Mouse (Mus musculus) heart, embryonic 10.5 days (tissue): Measurements from ENCODE around the gene Snap91. TPM values are rescaled to one million over a fixed set of nuclear protein-coding genes. Genes with fewer than 3 reads are reported as not detected.

Source experiments
- DNase-seq: peaks from one replicate; pipeline ENCODE4 v3.0.0-alpha.2; 2017; ENCODE audit warnings: low spot score
- H3K27ac ChIP-seq: fragments of 300-500 bp; sonication (generic); 2 replicates; pipeline ENCODE4 v1.5.1; 2016; ENCODE audit warnings: mild to moderate bottlenecking
- H3K27me3 ChIP-seq: fragments of 300-500 bp; sonication (generic); 2 replicates; pipeline ENCODE4 v1.6.1; 2016; ENCODE audit warnings: mild to moderate bottlenecking; ENCODE audit not compliant: poor library complexity, insufficient read depth, severe bottlenecking
- H3K36me3 ChIP-seq: fragments of 300-500 bp; sonication (generic); 2 replicates; pipeline ENCODE4 v1.6.1; 2016; ENCODE audit warnings: mild to moderate bottlenecking, moderate library complexity
- H3K4me1 ChIP-seq: fragments of 300-500 bp; sonication (generic); 2 replicates; pipeline ENCODE4 v1.6.1; 2016; ENCODE audit warnings: mild to moderate bottlenecking
- H3K4me3 ChIP-seq: fragments of 300-500 bp; sonication (generic); 2 replicates; pipeline ENCODE4 v1.5.1; 2016; ENCODE audit warnings: mild to moderate bottlenecking, moderate library complexity
- H3K9me3 ChIP-seq: fragments of 300-500 bp; sonication (generic); 2 replicates; pipeline ENCODE4 v1.6.1; 2016; ENCODE audit warnings: mild to moderate bottlenecking, moderate library complexity
- WGBS: fragments of 180-500 bp; shearing (Covaris S2); methylation state at CpG from one replicate; pipeline ENCODE4 v1.1.7; 2016; 5-methylcytosine and 5-hydroxymethylcytosine counted together
- polyA plus RNA-seq: library from polyadenylated mRNA; unstranded; fragments of >200 nt; fragmentation: Nextera tagmentation; extraction: Ambion mirVana; gene quantifications from 2 replicates; pipeline ENCODE4 v1.2.1, GENCODE M21; 2016

Gene Snap91
- polyA plus RNA-seq, 1 experiment from 2014 or later, result 8.7 TPM

- H3K27me3 ChIP-seq, result no peaks in the 10 kb centered on the region
- DNase-seq, result no peak
- no peak overlapping the region for H3K27ac ChIP-seq
- peaks cover 7% of the 10 kb centered on the region for H3K4me1 ChIP-seq
- H3K9me3 ChIP-seq, result no peaks in the 10 kb centered on the region
- WGBS, result 72% methylated on average over 10 of the region's 10 CpGs
- H3K36me3 ChIP-seq, result no peaks in the 10 kb centered on the region
- H3K4me3 ChIP-seq, result no peak overlapping the region
These were observed 113.5 kb downstream of the Snap91 start for GRCm38 (mm10) chr9:86766991-86767390.

- DNase-seq, result no peak
- Histone ChIP-seq H3K27ac (no peak overlapping the region), H3K4me1 (peaks cover 3% of the 10 kb centered on the region), H3K4me3 (no peak overlapping the region), H3K36me3 (no peaks in the 10 kb centered on the region), H3K9me3 (no peaks in the 10 kb centered on the region), H3K27me3 (no peaks in the 10 kb centered on the region)
- WGBS, result 59% methylated on average over 2 of the region's 2 CpGs
These were observed 116.5 kb downstream of the Snap91 start for GRCm38 (mm10) chr9:86764002-86764401.

- Histone ChIP-seq H3K36me3 (no peaks in the 10 kb centered on the region), H3K27ac (no peak overlapping the region), H3K27me3 (no peaks in the 10 kb centered on the region), H3K9me3 (no peaks in the 10 kb centered on the region), H3K4me1 (peaks cover 3% of the 10 kb centered on the region), H3K4me3 (no peak overlapping the region)
- no peak for DNase-seq
- WGBS, result 48% methylated on average over 8 of the region's 8 CpGs
These were observed 117.7 kb downstream of the Snap91 start for GRCm38 (mm10) chr9:86762477-86763376.

- DNase-seq, result peak; percentile 84
- no peaks in the 10 kb centered on the region for H3K36me3 ChIP-seq
- H3K27ac ChIP-seq, result no peak overlapping the region
- no peaks in the 10 kb centered on the region for H3K9me3 ChIP-seq
- H3K27me3 ChIP-seq, result 0 out of 2 replicates have a peak, but pooled peaks cover 8% of the 10 kb centered on the region
- H3K4me1 ChIP-seq, result peaks cover 16% of the 10 kb centered on the region
- WGBS, result 33% methylated on average over 13 of the region's 13 CpGs
- H3K4me3 ChIP-seq, result no peak overlapping the region
These were observed 134.4 kb downstream of the Snap91 start for GRCm38 (mm10) chr9:86745926-86746581.

- Histone ChIP-seq H3K27ac (no peak overlapping the region), H3K4me1 (peaks cover 16% of the 10 kb centered on the region), H3K9me3 (no peaks in the 10 kb centered on the region), H3K4me3 (peak overlapping the region; percentile 57), H3K27me3 (0 out of 2 replicates have a peak, but pooled peaks cover 8% of the 10 kb centered on the region), H3K36me3 (no peaks in the 10 kb centered on the region)
- WGBS, result 40% methylated on average over 5 of the region's 5 CpGs
- DNase-seq, result no peak
These were observed 136.4 kb downstream of the Snap91 start for GRCm38 (mm10) chr9:86744041-86744440.

GRCm38 (mm10) chr9:86742959-86743911, 137.2 kb downstream of the Snap91 start, which contains the start of gene Prss35:
Prss35 (plus strand) TSS chr9:86743649.
- H3K27me3 ChIP-seq, result 0 out of 2 replicates have a peak, but pooled peaks cover 8% of the 10 kb centered on the region
- WGBS, result 6% methylated on average over 19 of the region's 19 CpGs
- peak; percentile 80 for DNase-seq
- H3K36me3 ChIP-seq, result no peaks in the 10 kb centered on the region
- H3K4me3 ChIP-seq, result peak within 1 kb of the TSS; percentile 57
- peak within 1 kb of the TSS; percentile 57; the same call in 1 of the 2 replicates for H3K27ac ChIP-seq
- peaks cover 16% of the 10 kb centered on the region for H3K4me1 ChIP-seq
- H3K9me3 ChIP-seq, result no peaks in the 10 kb centered on the region

- Histone ChIP-seq H3K27ac (no peak overlapping the region), H3K4me3 (no peak overlapping the region), H3K9me3 (no peaks in the 10 kb centered on the region), H3K36me3 (no peaks in the 10 kb centered on the region), H3K4me1 (peaks cover 23% of the 10 kb centered on the region), H3K27me3 (0 out of 2 replicates have a peak, but pooled peaks cover 8% of the 10 kb centered on the region)
- DNase-seq, result no peak
- 42% methylated on average over 3 of the region's 3 CpGs for WGBS
These were observed 140.5 kb downstream of the Snap91 start for GRCm38 (mm10) chr9:86739971-86740370.

GRCm38 (mm10) chr9:86738801-86739200, 141.7 kb downstream of the Snap91 start:
- 92% methylated on average over 8 of the region's 8 CpGs for WGBS
- no peak for DNase-seq
- H3K36me3 ChIP-seq, result no peaks in the 10 kb centered on the region
- H3K4me3 ChIP-seq, result no peak overlapping the region
- H3K9me3 ChIP-seq, result no peaks in the 10 kb centered on the region
- peaks cover 23% of the 10 kb centered on the region for H3K4me1 ChIP-seq
- H3K27me3 ChIP-seq, result 0 out of 2 replicates have a peak, but pooled peaks cover 5% of the 10 kb centered on the region
- no peak overlapping the region for H3K27ac ChIP-seq

GRCm38 (mm10) chr9:86738067-86738466, 142.4 kb downstream of the Snap91 start:
- no peak overlapping the region for H3K4me3 ChIP-seq
- WGBS, result 90% methylated on average over 1 of the region's 1 CpGs
- no peaks in the 10 kb centered on the region for H3K27me3 ChIP-seq
- H3K36me3 ChIP-seq, result no peaks in the 10 kb centered on the region
- H3K9me3 ChIP-seq, result no peaks in the 10 kb centered on the region
- DNase-seq, result no peak
- no peak overlapping the region for H3K27ac ChIP-seq
- H3K4me1 ChIP-seq, result peaks cover 16% of the 10 kb centered on the region

- peak; percentile 89 for DNase-seq
- H3K9me3 ChIP-seq, result no peaks in the 10 kb centered on the region
- 25% methylated on average over 4 of the region's 4 CpGs for WGBS
- H3K36me3 ChIP-seq, result no peaks in the 10 kb centered on the region
- peaks cover 11% of the 10 kb centered on the region for H3K4me1 ChIP-seq
- H3K27ac ChIP-seq, result no peak overlapping the region
- H3K4me3 ChIP-seq, result no peak overlapping the region
- H3K27me3 ChIP-seq, result no peaks in the 10 kb centered on the region
These were observed 143.5 kb downstream of the Snap91 start for GRCm38 (mm10) chr9:86736991-86737390.

- 76% methylated on average over 9 of the region's 9 CpGs for WGBS
- DNase-seq, result no peak
- H3K27me3 ChIP-seq, result no peaks in the 10 kb centered on the region
- no peaks in the 10 kb centered on the region for H3K9me3 ChIP-seq
- peaks cover 11% of the 10 kb centered on the region for H3K4me1 ChIP-seq
- no peaks in the 10 kb centered on the region for H3K36me3 ChIP-seq
- no peak overlapping the region for H3K27ac ChIP-seq
- H3K4me3 ChIP-seq, result no peak overlapping the region
These were observed 145.7 kb downstream of the Snap91 start for GRCm38 (mm10) chr9:86734795-86735194.

GRCm38 (mm10) chr9:86734357-86734756, 146.1 kb downstream of the Snap91 start:
- no peak overlapping the region for H3K4me3 ChIP-seq
- peaks cover 11% of the 10 kb centered on the region for H3K4me1 ChIP-seq
- H3K27ac ChIP-seq, result no peak overlapping the region
- no peaks in the 10 kb centered on the region for H3K9me3 ChIP-seq
- no peaks in the 10 kb centered on the region for H3K36me3 ChIP-seq
- no peaks in the 10 kb centered on the region for H3K27me3 ChIP-seq
- no peak for DNase-seq
